Mouse (Mus musculus) neural tube, embryonic 15.5 days (tissue): ENCODE results near the gene Axin1. TPM values are rescaled to one million over a fixed set of nuclear protein-coding genes. Genes with fewer than 3 reads are reported as not detected.

ENCODE experiments used
- polyA plus RNA-seq: library from polyadenylated mRNA; unstranded; fragments of >200 nt; fragmentation: Nextera tagmentation; extraction: Ambion mirVana; gene quantifications from 2 replicates; pipeline ENCODE4 v1.2.1, GENCODE M21; 2015

The Axin1 gene
- polyA plus RNA-seq, 1 experiment from 2014 or later, result 13.1 TPM

Other genes starting within 250 kb of the Axin1 start
- 46.2 and 50.5 TPM in 2 replicates for gene Rab40c, start 219.0 kb upstream of the Axin1 start, polyA plus RNA-seq
- 71.9 and 78.2 TPM in 2 replicates for gene Pigq, start 193.8 kb upstream of the Axin1 start, polyA plus RNA-seq
- gene Nhlrc4, start 193.7 kb upstream of the Axin1 start, polyA plus RNA-seq, result not detected in 2 replicates
- 0.24 TPM in 1 of 2 replicates, not detected in the other for gene A930017K11Rik, start 186.1 kb upstream of the Axin1 start, polyA plus RNA-seq
- 20.1 and 22.5 TPM in 2 replicates for gene Capn15, start 152.9 kb upstream of the Axin1 start, polyA plus RNA-seq
- 21.6 and 27.0 TPM in 2 replicates for gene Rab11fip3, start 69.1 kb upstream of the Axin1 start, polyA plus RNA-seq
- 42.8 and 42.9 TPM in 2 replicates for gene Decr2, start 48.4 kb upstream of the Axin1 start, polyA plus RNA-seq
- 20.3 and 37.4 TPM in 2 replicates for gene Nme4, start 43.1 kb upstream of the Axin1 start, polyA plus RNA-seq
- gene Tmem8, start 25.4 kb upstream of the Axin1 start, polyA plus RNA-seq, result 4.3 and 5.9 TPM in 2 replicates
- gene Mrpl28, start 15.2 kb upstream of the Axin1 start, polyA plus RNA-seq, result 186 and 187 TPM in 2 replicates
- gene Pdia2, start 60.4 kb downstream of the Axin1 start, polyA plus RNA-seq, result 0.23 and 0.73 TPM in 2 replicates
- 21.4 and 25.9 TPM in 2 replicates for gene Rgs11, start 64.3 kb downstream of the Axin1 start, polyA plus RNA-seq
- gene Arhgdig, start 69.1 kb downstream of the Axin1 start, polyA plus RNA-seq, result 184 and 242 TPM in 2 replicates
- gene Fam234a, start 105.6 kb downstream of the Axin1 start, polyA plus RNA-seq, result 32.7 and 35.1 TPM in 2 replicates
- 97.7 and 102 TPM in 2 replicates for gene Luc7l, start 114.2 kb downstream of the Axin1 start, polyA plus RNA-seq